Mouse (Mus musculus): Measurements from ENCODE around the gene Pappa. TPM values are rescaled to one million over a fixed set of nuclear protein-coding genes. Genes with fewer than 3 reads are reported as not detected.
A peak's percentile ranks its signal among the peaks of the same experiment; 100 is the strongest.

The Pappa gene
- total RNA-seq (2021), result under 1 TPM; 0.94 to 0.98 TPM

DNA sequence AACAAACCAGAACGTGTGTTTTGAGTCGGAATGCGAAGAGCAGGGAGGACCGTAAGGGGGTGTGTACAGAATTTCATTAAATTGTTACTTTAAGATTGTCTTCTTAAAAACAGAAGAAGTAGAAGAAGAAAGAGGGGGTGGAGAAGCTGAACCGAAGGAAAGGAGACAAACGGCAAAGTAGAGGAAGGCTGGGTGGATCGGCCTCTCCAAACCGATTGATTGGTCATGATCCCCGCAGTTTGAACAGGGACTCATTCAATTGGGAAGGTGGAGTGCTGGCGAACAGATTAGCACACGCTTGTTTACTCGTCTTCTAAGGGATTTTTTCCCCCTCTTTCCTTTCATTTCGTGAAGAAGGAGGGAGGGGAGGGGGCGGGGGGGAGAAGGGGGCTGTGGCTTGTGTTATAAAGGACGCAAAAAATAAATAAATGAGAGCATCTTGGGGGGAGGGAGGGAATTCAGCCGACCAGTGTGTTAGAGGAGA, at the start of gene Pappa:
TSS of gene Pappa (plus strand) at position 434 of the 484 bp plus-strand sequence.
- no peak for DNase-seq

DNA sequence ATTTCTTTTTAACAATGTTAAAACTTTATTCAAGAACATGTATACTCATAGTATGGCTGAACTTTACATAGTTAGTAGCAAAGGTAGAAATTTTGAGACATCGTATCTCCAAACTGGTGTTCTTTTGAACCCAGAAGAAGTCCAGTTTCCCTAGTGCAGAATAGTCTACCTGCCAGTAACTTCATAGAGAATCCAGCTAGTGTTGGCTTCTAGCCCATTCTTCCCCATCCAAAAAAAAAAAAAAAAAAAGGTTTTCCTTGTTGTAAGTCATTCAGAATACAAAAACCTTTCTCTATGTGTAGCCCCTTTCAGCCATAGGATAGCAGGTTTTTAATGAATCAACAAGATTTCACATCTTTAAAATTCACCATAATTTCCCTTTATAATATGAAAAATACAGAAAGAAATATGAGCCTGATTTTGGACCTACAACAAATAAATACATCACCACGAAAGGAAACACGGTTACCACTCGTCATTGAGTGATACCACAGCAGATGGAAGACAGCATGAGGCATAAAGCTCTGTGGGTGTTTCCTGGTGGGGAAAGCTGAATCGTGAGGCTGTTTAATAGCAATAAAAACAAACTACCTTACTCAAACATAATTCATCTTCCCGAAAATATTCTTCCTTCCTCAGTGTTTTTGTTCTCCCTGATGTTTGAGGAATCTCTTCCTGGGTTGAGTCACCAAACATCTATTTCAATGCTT, 45.9 kb upstream of the Pappa start:
- intact Hi-C loops (cut with DNase I), result no loop called here
- DNase-seq, result no peak

More for the DNA sequence above, at the start of gene Pappa:
- intact Hi-C loops (cut with DNase I), result loop anchor here (1.0 to 10.0 kb wide), 3 partner anchors 373 to 589 kb away; no protein-coding TSS in a partner anchor

DNA sequence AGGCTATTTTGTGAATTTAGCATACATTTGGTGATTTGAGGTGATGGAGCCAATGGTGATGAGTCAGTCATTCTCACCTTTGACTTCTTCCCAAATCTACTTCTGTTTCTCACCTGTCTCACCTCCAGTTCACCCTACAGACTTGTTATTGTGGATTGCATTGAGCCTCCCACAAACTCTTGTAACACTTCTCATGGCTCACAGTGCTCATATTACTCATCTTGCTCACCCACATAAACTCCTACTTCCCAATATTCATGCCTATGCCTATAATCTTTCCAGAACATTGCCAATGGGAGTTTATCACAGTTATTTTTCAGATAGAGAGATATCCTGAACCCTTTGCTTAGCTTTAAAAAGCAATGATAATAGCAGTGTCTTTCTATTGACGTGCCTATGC, 37.1 kb upstream of the Pappa start:
- DNase-seq, result no peak
- intact Hi-C loops (cut with DNase I), result no loop called here

DNA sequence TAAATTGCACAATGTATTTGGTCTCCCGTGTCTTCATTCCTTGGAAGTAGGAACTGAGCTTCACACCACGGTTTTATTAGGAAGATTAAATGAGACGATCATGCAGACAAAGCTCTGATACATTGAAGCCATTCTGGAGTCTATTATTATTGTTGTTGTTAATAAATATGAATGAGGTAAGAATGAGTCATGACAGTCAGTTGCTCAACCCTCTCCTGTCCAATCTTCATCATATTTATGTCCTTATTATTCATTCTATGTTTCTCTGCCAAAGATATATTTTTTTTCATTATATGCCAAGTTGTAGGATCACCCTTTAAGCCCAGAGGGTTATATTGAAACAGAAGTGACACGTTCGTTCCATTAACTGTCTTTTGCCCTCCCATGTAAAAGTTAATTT, 36.4 kb upstream of the Pappa start:
- intact Hi-C loops (cut with DNase I), result no loop called here
- DNase-seq, result no peak

DNA sequence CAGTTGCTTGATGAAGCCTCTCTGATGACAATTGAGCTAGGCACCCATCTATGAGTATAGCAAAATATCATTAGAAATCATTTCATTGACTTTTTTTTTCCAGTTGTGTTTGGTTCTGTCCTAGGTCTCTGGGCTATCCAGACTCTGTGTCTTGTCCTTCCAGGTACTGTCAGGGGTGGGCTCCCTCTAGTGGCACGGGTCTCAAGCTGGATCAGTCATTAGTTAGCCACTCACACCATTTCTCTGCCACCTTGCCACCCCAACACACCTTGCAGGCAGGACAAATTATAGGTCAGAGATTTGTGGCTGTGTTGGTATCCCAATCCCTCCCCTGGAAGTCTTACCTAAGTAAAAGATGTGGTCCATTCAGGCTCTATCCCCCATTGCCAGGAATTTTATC, 31.8 kb upstream of the Pappa start:
- intact Hi-C loops (cut with DNase I), result no loop called here
- DNase-seq, result peak in 1 of 2 experiments; percentile 1

DNA sequence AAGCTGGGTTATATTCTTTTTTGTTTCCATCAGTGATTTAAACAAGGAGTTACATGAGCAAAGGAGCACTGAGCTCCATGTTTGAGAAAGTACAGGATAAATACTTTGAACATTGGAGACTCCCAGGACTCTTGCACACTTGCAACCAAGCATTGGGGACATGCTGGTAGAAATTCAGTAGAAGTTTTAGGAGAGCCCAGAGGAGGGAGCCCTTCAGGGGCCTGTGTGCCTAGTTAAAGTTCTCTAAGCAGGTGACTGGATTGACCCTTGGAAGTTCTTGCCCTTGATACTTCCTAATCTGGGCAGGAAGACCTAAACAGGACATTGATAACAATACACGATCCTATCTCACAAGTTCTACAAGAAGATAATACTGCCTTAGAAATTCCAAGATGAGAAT, 3.6 kb upstream of the Pappa start:
- peak in 1 of 2 experiments; percentile 24 for DNase-seq
- intact Hi-C loops (cut with DNase I), result loop anchor here (10.0 kb wide), 1 partner anchor 586 kb away; no protein-coding TSS in a partner anchor

DNA sequence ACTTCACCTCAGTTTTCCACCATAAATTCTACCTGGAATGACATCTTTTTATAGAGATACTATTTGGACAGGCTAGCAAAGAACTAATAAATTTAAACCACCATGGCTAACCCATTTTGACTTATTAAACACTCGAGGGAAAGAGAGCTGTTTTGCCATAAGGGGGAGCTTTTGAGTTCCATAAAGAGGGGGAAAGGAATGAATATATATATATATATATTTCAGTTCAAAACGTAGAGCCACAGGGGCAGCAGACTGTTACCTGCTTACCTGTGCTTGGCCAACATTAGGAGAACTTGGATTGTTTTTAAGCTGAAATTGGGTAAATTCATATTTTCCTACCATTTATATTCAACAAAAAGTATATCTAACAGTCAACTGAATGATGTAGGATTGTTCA, 1.1 kb upstream of the Pappa start:
- DNase-seq, result peak in 1 of 2 experiments; percentile 32
- intact Hi-C loops (cut with DNase I), result loop anchor here (1.0 to 10.0 kb wide), 3 partner anchors 373 to 588 kb away; no protein-coding TSS in a partner anchor

DNA sequence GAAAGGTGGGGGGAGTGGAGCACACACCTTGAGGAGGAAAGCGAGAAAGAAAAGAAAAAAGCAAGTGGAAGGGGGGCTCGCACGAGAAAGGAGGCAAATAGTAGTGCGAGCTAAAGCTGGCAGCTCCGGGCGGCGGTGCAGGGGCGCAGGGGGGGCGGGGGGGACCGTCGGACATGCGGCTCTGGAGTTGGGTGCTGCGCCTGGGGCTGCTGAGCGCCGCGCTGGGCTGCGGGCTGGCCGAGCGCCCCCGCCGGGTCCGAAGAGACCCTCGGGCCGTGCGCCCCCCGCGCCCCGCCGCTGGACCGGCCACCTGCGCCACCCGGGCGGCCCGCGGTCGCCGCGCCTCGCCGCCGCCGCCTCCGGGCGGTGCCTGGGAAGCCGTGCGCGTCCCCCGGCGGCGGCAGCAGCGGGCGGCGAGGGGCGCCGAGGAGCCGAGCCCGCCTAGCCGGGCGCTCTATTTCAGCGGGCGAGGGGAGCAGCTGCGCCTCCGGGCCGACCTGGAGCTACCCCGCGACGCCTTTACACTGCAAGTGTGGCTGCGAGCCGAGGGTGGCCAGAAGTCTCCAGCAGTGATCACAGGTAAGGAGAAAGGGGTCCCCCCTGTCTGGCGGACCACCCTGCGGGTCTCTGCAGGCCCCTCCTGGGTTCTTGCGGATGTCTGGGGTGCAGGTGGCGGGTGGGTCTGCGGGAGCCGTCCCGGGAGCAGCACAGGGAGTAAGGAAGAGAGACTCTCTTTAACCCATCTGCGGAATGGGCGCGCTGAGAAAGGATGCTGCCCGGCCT, 586 bp downstream of the Pappa start:
- intact Hi-C loops (cut with DNase I), result loop anchor here (10.0 kb wide), 1 partner anchor 590 kb away; no protein-coding TSS in a partner anchor
- peak; percentile 22 to 35 for DNase-seq

DNA sequence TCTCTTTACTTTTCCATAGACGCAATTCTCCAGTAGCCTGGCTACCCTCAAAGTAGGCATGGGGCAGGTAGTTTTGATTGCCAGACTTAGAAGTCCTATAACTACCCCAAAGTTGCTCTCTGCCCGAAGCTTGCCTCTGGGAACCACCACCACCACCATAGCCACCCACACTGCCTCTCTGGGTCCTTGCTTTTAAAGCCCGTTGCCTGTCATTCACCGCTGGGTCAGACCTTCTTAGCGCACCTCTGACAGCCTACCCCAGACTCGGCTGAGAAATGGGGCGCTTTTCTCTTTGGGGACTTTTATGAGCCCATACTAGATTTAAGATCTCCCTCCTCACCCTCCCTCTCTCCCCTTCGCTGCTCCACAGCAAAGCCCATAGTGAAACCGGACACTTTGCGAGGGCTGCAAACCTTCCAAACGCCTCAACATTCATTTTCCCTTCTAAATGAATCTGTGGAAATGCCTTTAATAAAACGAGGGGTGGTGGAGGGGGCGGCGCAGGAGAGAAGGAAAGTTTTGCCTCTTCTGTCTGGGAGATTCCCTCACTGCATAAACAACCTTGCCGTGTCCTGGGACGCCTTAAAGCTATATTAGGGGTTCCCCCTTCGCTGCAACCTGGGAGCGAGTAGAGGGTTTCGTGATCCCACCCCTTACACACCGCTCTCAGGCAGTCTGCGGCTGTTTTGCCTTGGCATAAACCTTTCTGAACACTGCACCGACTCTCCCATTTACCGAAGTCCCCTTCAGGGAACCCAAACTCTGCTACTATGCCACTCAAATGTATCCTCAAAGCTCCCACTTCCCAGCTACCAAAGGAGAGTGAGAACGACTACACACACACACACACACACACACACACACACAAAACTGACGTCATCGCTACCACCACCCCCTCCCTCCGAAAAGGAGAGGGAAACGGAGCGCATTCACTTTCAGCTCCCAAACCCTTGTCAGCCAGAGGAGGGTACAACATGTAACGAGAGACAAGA, 1.7 kb downstream of the Pappa start:
- DNase-seq, result peak; percentile 65 to 71
- intact Hi-C loops (cut with DNase I), result loop anchor here (10.0 kb wide), 1 partner anchor 591 kb away; no protein-coding TSS in a partner anchor

DNA sequence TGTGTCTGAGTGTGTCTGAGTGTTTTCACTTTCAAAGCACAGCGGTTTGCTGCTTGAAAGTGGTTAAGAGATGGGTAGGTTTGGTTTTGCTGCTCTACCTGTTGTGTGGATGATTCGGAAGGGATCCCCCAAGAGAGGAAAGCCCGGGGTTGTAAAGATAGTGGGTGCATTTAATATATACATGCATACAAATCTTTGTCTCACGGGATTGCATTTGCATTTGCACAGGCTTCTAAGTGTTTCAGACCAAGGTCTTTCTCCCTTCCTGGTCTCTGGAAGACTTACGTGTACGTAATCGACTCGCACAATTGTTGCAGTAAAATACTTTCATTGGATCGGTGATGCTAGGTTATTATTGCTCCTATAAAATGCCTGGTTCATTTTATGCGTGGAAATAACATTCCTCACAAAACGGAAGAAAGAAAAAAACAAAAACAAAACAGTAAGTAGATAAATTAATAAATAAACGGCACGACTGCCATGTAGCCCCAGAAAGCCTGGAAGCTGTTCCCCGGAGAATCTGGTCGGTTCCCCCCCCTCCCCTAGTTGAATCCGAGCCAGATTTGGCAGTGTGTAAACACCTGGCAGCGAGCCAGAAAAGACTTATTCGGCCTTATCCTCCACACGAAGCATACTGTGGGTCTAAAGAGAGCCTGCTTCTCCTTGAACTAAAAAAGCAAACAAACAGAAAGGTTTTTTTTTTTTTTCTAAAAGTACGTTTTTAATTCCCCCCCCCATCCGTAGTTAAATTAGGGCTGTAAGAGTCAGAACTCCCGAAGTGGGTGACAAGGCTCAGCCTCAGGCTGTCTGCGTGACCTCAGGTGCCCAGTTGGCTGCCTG, 2.7 kb downstream of the Pappa start:
- DNase-seq, result peak; percentile 51 to 69

DNA sequence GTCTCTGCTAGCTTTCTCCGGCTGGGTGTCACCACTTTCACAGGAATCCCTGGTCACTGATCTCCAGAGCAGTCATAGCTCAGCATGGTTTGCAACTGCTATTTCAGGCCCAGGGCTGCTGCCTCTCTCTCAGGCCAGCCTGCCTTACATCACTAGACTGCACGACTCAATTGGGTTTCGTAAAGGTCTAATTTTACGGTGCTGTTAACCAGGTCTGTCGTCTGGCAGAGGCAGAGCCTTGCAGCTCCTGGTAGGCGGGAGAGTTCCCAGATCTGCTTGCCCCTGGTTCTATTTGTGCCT, 3.3 kb downstream of the Pappa start:
- DNase-seq, result peak; percentile 68 to 78
- intact Hi-C loops (cut with DNase I), result loop anchor here (10.0 kb wide), 1 partner anchor 592 kb away; no protein-coding TSS in a partner anchor

More for the DNA sequence above, 2.7 kb downstream of the Pappa start:
- intact Hi-C loops (cut with DNase I), result loop anchor here (10.0 kb wide), 1 partner anchor 592 kb away; no protein-coding TSS in a partner anchor

DNA sequence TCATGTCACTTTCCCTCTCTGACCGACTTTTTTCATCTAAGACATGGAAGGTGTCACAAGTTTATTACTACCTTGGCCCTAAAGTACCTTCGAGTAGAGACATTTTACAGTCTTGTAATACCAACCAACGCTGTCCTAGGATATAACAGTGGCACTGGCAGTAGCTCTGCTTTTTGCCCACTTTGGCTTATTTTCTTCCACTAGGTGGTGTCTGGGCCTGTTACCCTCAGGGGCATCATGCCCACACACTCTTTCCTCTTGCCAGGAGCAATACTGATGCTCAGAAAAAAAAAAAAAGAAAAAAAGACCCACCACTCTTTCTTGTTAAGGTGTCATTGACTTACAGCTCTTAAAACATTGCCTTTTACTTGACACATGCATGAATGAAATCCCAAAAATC, 8.7 kb downstream of the Pappa start:
- no peak for DNase-seq
- intact Hi-C loops (cut with DNase I), result no loop called here

DNA sequence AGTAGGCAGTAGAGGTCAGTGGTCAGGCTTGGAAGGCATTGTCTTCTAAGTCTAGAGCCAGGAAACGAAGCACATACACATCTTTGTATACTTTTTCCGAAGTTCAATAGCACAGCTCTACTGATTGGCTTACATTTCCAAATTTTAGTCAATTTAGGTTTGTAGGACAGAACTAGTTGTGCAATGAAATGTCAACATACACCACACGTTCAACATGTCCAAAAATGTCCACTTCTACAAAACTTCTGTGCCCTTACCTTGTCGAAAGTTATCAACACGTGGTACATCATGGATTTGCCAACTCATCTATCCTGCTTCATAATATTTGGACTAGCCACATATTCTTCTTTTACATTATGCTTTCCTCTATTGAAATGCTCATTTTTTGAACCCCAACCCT, 10.4 kb downstream of the Pappa start:
- DNase-seq, result no peak
- intact Hi-C loops (cut with DNase I), result no loop called here

DNA sequence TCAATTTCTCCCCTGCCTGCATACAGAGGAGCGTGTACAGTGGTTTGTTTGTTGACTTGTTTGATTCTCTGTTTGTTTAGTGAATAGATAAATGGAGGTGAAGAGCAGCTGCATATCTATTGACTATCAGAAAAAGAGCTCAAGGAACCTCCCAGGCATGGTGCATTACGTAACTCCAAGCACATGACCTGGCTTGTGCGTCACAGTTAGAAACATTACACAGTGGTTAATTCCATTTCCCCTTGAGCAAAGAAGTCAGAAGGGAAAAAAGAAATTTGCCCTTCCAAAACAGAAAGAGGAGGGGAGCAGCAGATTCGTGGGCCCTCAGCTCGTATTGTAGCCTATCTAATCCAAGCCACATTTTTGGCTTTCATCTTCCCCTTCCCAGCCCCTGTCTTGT, 11.1 kb downstream of the Pappa start:
- no peak for DNase-seq
- intact Hi-C loops (cut with DNase I), result no loop called here

DNA sequence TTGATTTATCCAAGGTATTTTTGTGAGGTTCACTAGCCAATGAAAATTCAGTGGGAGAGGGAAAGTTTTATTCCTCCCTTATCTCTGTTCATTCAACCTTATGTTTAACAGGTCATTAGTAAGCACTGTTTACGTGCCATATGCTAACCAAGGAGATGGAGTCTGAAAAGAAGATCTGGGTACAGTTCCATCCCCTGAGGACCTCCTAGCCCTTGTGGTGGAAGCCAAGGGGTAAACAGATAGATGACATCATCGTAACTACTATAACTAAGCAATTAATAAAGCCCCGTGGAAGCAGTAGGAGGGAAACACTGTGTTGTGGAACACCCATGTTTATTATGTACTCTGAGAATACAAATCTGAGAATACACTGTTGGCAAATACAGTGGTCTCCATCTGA, 12.6 kb downstream of the Pappa start:
- intact Hi-C loops (cut with DNase I), result no loop called here
- no peak for DNase-seq

DNA sequence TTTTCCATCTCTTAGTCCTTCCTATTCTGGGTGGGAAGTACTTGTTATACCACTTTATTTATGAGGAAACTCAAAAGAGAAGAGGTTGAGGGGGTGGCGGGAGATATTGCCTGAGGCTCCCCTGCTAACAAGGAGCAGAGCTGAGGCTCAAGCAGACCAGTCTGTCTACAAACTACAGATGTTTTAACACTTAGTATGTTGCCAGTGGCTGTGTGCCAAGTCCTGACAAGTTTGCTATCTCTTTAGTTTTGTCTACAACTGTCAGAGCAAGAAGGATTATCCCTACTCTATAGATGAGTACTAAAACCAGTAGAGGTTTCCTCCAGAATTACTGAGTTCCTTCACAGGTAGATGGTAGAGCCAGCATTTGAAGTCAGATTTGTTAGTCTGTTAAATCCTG, 23.0 kb downstream of the Pappa start:
- intact Hi-C loops (cut with DNase I), result no loop called here
- DNase-seq, result no peak

DNA sequence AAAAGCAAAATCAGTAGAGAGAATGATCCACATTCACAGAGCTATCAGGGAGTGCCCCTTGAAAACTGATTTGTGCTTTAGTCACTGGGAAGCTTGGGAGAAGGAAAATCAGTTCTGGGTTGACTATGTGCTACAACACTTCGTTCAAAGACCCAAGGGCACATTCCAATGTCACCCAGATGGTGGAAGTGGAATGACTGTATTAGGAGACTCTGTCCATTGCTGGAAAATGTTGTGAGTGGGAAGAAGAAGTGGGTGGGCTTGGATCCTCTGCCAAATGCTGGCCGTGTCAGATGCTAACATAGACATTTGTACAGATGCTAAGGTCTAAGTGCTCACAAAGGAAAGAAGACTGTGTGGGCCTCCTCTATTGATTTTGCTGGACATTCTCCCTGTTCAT, 29.6 kb downstream of the Pappa start:
- DNase-seq, result no peak
- intact Hi-C loops (cut with DNase I), result no loop called here

DNA sequence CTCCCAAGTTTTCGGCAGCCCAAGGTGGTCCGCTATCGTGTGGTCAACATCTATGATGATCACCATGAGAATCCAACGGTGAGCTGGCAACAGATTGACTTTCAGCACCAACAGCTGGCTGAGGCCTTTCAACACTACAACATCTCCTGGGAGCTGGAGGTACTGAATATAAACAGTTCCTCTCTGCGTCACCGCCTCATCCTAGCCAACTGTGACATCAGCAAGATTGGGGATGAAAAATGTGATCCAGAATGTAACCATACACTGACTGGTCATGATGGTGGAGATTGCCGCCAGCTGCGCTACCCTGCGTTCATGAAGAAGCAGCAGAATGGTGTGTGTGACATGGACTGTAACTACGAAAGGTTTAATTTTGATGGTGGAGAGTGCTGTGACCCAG, 32.3 kb downstream of the Pappa start:
- DNase-seq, result peak; percentile 33 to 47
- intact Hi-C loops (cut with DNase I), result no loop called here

DNA sequence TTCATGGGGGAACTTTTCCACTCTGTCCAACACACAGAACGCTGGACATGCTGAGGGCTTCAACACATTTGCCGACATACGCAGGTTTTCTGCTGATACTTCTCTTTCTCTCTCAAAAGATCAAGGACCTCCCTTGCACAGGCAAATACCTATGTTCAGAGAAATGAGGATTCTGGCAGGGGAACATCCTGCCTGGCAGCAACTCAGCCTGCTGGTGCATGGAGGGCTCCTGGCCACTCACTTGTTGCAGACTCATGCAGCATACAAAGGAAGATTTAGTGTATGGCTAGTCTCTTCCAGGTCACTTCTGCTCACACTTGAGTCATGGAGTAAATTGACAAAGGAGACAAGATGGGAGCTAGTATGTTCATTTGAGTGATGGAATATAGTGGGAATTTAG, 34.7 kb downstream of the Pappa start:
- no peak for DNase-seq
- intact Hi-C loops (cut with DNase I), result no loop called here

DNA sequence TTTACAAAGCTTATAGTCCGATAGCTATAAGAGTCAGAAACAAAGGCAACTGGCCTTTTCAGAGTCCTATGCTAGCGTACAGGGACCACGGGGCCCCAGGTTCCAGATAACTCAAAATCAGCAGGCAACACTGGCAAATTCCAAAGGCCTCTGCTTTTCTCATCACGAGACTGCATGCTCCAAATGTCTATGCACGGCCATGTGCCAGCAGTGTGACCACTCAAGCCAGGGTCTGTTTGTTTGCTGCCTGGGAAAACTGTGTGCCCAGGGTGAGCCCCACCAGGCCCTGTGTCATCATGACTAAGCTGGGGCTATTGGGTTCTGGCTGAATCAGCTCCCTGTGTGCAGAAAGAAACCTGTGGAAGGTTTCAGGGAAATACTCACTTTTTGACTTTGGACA, 35.5 kb downstream of the Pappa start:
- DNase-seq, result peak; percentile 58 to 64
- intact Hi-C loops (cut with DNase I), result no loop called here
